Mouse (Mus musculus): Measurements from ENCODE around the gene Cep19. TPM values are rescaled to one million over a fixed set of nuclear protein-coding genes. Genes with fewer than 3 reads are reported as not detected.

The Cep19 gene
- polyA plus RNA-seq, 1 experiment = 6.6 TPM

DNA sequence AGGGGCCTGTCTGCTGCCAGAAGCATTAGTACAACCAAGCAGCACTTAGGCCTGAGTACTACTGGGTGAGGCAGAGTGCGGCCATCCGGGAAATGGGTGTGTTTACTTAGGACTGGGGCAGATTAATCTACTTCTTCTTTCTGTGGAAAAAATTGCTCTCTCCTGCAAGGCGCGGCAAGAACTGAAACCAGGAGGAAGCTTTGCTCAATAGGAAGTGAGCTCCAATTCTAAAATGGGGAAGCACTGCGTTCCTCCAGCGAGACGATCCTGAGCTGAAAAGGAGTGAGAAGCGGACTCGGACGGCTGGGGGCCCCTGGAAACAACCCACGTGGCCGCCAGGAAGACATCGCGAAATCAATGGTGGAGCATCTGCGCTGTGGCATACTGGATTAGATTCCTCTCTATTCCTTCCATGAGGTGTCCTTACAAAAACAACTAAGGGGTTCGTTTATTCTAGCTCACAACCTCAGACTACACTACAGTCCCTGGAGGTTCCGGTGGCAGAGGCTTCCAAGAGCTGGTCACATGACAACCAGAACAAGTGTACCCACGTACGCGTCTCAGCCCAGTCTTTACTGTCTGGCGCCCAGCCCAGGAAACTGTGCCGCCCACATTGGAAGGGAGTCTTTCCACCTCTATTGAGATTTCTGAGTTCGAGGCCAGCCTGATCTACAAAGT, 14.1 kb downstream of the Cep19 start:
- Histone ChIP-seq H3K4me3 (no peak overlapping the region), H3ac (ENCODE audit: control insufficient read depth, insufficient read length) (no peak overlapping the region), H3K36me3 (ENCODE audit: control insufficient read depth, insufficient read depth) (no peaks in the 10 kb centered on the region), H3K27me3 (ENCODE audit: control insufficient read depth, insufficient read depth, insufficient read length) (no peaks in the 10 kb centered on the region), H3K4me2 (ENCODE audit: low read depth) (no peak overlapping the region), H3K79me2 (ENCODE audit: control insufficient read depth, insufficient read depth) (no peaks in the 10 kb centered on the region)
- no peak for TF ChIP-seq SRF (IDR thresholded peaks at IDR 0.05; ENCODE audit: control insufficient read depth, insufficient read length, low read depth)
- no peak for TF ChIP-seq USF1 (IDR thresholded peaks at IDR 0.05; ENCODE audit: low read depth)

DNA sequence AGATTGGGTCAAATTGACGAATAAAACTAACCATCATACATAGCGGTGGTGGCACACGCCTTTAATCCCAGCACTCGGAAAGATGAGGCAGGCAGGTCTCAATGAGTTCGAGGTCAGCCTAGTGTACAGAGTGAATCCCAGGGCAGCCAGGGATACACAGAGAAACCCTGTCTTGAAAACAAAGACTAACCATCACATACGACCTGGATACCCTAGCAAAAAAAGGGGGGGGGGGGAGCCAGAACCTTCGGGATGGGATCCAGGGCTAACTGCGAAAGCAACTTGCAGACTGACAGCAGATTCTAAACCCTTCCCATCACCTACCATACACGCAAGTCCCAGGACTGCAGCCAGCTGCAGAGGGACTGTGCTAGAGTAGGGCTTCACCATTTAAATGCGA, 14.8 kb downstream of the Cep19 start:
- H3K4me3 ChIP-seq = no peak overlapping the region
- no peak overlapping the region for H3K4me2 ChIP-seq (ENCODE audit: low read depth)
- TF ChIP-seq MYOG (IDR thresholded peaks at IDR 0.05; ENCODE audit: control insufficient read depth in 1 of 3, insufficient read depth in 1 of 3, insufficient read length in 2 of 3, low read depth in 2 of 3) = no peak
- no peak for TF ChIP-seq MYOD1 (IDR thresholded peaks at IDR 0.05; ENCODE audit: control insufficient read depth in 1 of 3, insufficient read length in 2 of 3, low read depth in 2 of 3)
- no peak for TF ChIP-seq POLR2A (IDR thresholded peaks at IDR 0.05; ENCODE audit: insufficient read length, low read depth)
- TF ChIP-seq USF1 (IDR thresholded peaks at IDR 0.05; ENCODE audit: low read depth) = no peak
- TF ChIP-seq MAX (IDR thresholded peaks at IDR 0.05; ENCODE audit: low read depth) = no peak
- TF ChIP-seq CEBPB (IDR thresholded peaks at IDR 0.05; ENCODE audit: insufficient read depth, poor library complexity, severe bottlenecking) = no peak
- TF ChIP-seq REST (IDR thresholded peaks at IDR 0.05; ENCODE audit: insufficient read depth, insufficient read length) = no peak
- TF ChIP-seq TCF3 (IDR thresholded peaks at IDR 0.05; ENCODE audit: insufficient read length, low read depth) = no peak
- TF ChIP-seq TCF12 (IDR thresholded peaks at IDR 0.05; ENCODE audit: insufficient read depth, poor library complexity, severe bottlenecking) = no peak
- TF ChIP-seq SRF (IDR thresholded peaks at IDR 0.05; ENCODE audit: control insufficient read depth, insufficient read length, low read depth) = no peak
- no peak for TF ChIP-seq E2F4 (IDR thresholded peaks at IDR 0.05; ENCODE audit: insufficient read depth)
- TF ChIP-seq POLR2AphosphoS2 (IDR thresholded peaks at IDR 0.05; ENCODE audit: insufficient read length, low read depth) = no peak
- no peaks in the 10 kb centered on the region for H3K79me2 ChIP-seq (ENCODE audit: control insufficient read depth, insufficient read depth)
- H3ac ChIP-seq (ENCODE audit: control insufficient read depth, insufficient read length) = no peak overlapping the region
- no peaks in the 10 kb centered on the region for H3K27me3 ChIP-seq (ENCODE audit: control insufficient read depth, insufficient read depth, insufficient read length)
- H3K36me3 ChIP-seq (ENCODE audit: control insufficient read depth, insufficient read depth) = no peaks in the 10 kb centered on the region

DNA sequence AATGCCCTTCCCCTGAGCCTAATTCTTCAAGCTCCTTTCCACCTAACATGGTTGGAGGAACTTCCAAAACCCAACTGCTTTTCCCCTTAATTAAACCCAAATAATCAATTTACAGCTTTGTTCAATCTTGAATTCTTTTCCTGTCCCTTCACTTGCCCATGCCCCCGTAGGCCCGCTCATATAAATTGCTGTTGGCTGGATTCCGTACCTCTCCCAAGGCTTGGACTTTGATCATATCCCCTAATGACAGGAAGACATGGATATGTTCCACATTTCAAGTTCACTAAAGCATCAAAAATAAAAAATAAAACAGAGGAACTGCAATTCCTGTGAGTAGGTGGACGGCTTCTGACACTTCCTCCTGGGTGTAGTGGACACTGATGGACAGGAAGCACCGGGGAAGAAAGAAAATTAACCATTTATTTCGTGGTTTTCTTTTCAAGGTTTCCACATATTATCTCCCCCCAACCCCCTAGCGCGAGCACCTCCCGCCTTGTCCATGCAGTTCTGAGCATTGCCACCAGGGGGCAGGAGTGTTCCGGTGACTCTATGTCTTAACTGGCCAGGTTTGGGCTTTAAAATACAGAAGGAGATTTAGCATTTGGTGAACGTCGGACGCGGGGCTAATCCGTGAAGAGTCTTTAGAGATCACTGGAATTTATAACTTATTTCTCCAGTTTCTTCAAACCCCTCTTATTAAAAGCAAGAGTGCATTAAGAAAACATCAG, 15.5 kb downstream of the Cep19 start:
- no peaks in the 10 kb centered on the region for H3K27me3 ChIP-seq (ENCODE audit: control insufficient read depth, insufficient read depth, insufficient read length)
- H3K79me2 ChIP-seq (ENCODE audit: control insufficient read depth, insufficient read depth) = no peaks in the 10 kb centered on the region
- H3K4me2 ChIP-seq (ENCODE audit: low read depth) = peak overlapping the region; percentile 40
- TF ChIP-seq MYOG (IDR thresholded peaks at IDR 0.05; ENCODE audit: control insufficient read depth in 1 of 3, insufficient read depth in 1 of 3, insufficient read length in 2 of 3, low read depth in 2 of 3) (no peak), SRF (IDR thresholded peaks at IDR 0.05; ENCODE audit: control insufficient read depth, insufficient read length, low read depth) (no peak), TCF12 (IDR thresholded peaks at IDR 0.05; ENCODE audit: insufficient read depth, poor library complexity, severe bottlenecking) (no peak), USF1 (IDR thresholded peaks at IDR 0.05; ENCODE audit: low read depth) (no peak), CEBPB (IDR thresholded peaks at IDR 0.05; ENCODE audit: insufficient read depth, poor library complexity, severe bottlenecking) (no peak), POLR2A (IDR thresholded peaks at IDR 0.05; ENCODE audit: insufficient read length, low read depth) (no peak), MAX (IDR thresholded peaks at IDR 0.05; ENCODE audit: low read depth) (no peak), POLR2AphosphoS2 (IDR thresholded peaks at IDR 0.05; ENCODE audit: insufficient read length, low read depth) (no peak), MYOD1 (IDR thresholded peaks at IDR 0.05; ENCODE audit: control insufficient read depth in 1 of 3, insufficient read length in 2 of 3, low read depth in 2 of 3) (no peak), E2F4 (IDR thresholded peaks at IDR 0.05; ENCODE audit: insufficient read depth) (no peak), TCF3 (IDR thresholded peaks at IDR 0.05; ENCODE audit: insufficient read length, low read depth) (no peak), REST (IDR thresholded peaks at IDR 0.05; ENCODE audit: insufficient read depth, insufficient read length) (no peak)
- no peak overlapping the region for H3K4me3 ChIP-seq
- H3K36me3 ChIP-seq (ENCODE audit: control insufficient read depth, insufficient read depth) = no peaks in the 10 kb centered on the region
- H3ac ChIP-seq (ENCODE audit: control insufficient read depth, insufficient read length) = no peak overlapping the region

DNA sequence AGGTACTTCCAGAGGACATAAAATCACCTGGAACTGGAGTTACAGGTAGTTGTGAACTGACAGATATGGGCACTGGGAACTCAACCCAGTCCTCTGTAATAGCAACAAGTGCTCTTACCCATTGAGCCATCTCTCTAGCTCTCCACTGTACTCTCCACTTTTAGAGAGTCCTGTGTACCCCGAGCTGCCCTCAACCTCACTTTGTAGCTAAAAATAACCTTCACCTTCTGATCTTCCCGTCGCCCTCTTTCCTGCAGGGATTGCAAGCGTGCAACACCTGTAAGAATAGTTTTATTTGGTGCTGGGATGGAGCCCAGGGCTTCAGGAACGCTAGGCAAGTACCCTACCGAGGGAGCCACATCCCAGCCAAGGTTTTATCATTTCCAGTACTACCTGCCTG, 16.2 kb downstream of the Cep19 start:
- Histone ChIP-seq H3K36me3 (ENCODE audit: control insufficient read depth, insufficient read depth) (no peaks in the 10 kb centered on the region), H3K4me3 (no peak overlapping the region), H3K79me2 (ENCODE audit: control insufficient read depth, insufficient read depth) (no peaks in the 10 kb centered on the region), H3K27me3 (ENCODE audit: control insufficient read depth, insufficient read depth, insufficient read length) (no peaks in the 10 kb centered on the region), H3K4me2 (ENCODE audit: low read depth) (peak overlapping the region; percentile 40), H3ac (ENCODE audit: control insufficient read depth, insufficient read length) (no peak overlapping the region)
- TF ChIP-seq POLR2A (IDR thresholded peaks at IDR 0.05; ENCODE audit: insufficient read length, low read depth) = no peak

DNA sequence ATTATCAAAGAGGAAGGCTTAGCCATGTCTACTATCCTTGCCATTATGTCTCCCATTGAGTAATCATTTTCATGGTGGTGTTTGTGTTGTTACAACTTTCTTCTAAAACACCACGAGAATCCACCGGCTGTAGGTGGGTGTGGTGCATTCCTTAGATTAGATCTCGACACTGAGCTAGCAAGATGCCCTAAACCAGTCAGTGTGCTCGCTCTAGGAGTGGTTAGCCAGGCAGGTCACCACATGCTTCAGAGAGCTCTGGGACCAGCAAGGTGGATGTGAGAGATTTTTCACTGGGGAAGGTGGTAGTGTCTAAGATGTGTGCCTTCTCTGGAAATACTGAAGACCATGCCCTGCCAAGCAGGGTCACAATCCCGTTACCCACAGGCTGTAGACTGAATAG, 16.6 kb downstream of the Cep19 start:
- TF ChIP-seq POLR2A (IDR thresholded peaks at IDR 0.05; ENCODE audit: insufficient read length, low read depth) (no peak), USF1 (IDR thresholded peaks at IDR 0.05; ENCODE audit: low read depth) (no peak), CEBPB (IDR thresholded peaks at IDR 0.05; ENCODE audit: insufficient read depth, poor library complexity, severe bottlenecking) (no peak), MYOD1 (IDR thresholded peaks at IDR 0.05; ENCODE audit: control insufficient read depth in 1 of 3, insufficient read length in 2 of 3, low read depth in 2 of 3) (no peak), TCF3 (IDR thresholded peaks at IDR 0.05; ENCODE audit: insufficient read length, low read depth) (no peak), POLR2AphosphoS2 (IDR thresholded peaks at IDR 0.05; ENCODE audit: insufficient read length, low read depth) (no peak), MAX (IDR thresholded peaks at IDR 0.05; ENCODE audit: low read depth) (no peak), SRF (IDR thresholded peaks at IDR 0.05; ENCODE audit: control insufficient read depth, insufficient read length, low read depth) (no peak), TCF12 (IDR thresholded peaks at IDR 0.05; ENCODE audit: insufficient read depth, poor library complexity, severe bottlenecking) (no peak), REST (IDR thresholded peaks at IDR 0.05; ENCODE audit: insufficient read depth, insufficient read length) (no peak), MYOG (IDR thresholded peaks at IDR 0.05; ENCODE audit: control insufficient read depth in 1 of 3, insufficient read depth in 1 of 3, insufficient read length in 2 of 3, low read depth in 2 of 3) (no peak), E2F4 (IDR thresholded peaks at IDR 0.05; ENCODE audit: insufficient read depth) (no peak)
- no peaks in the 10 kb centered on the region for H3K27me3 ChIP-seq (ENCODE audit: control insufficient read depth, insufficient read depth, insufficient read length)
- no peaks in the 10 kb centered on the region for H3K36me3 ChIP-seq (ENCODE audit: control insufficient read depth, insufficient read depth)
- H3K4me2 ChIP-seq (ENCODE audit: low read depth) = peak overlapping the region; percentile 2
- no peak overlapping the region for H3K4me3 ChIP-seq
- no peak overlapping the region for H3ac ChIP-seq (ENCODE audit: control insufficient read depth, insufficient read length)
- no peaks in the 10 kb centered on the region for H3K79me2 ChIP-seq (ENCODE audit: control insufficient read depth, insufficient read depth)

All from myocyte (in vitro differentiated cells).